Mouse (Mus musculus) heart, postnatal 10 days (tissue): ENCODE results near the gene Dph5. TPM values are rescaled to one million over a fixed set of nuclear protein-coding genes. Genes with fewer than 3 reads are reported as not detected.

Source experiments
- microRNA-seq, 2 experiments: library from miRNA; unstranded; fragments of <30 nt; microRNA quantifications; one replicate each; pipeline ENCODE4 v1.2.0; 2022
- total RNA-seq, 2 experiments: library from RNA; stranded (reverse); gene quantifications; 2 replicates each; pipeline ENCODE4 v1.2.3; 2021

Gene Dph5
- total RNA-seq, 2 experiments from 2014 or later, result 9.6 to 9.8 TPM

Small RNA genes within 50 kb of the gene (microRNA-seq; reads per million reads assigned to microRNA genes)
- gene Mir669n, result 0 reads per million in 2 experiments

Other genes starting within 250 kb of the Dph5 start
- gene S1pr1, start 172.8 kb upstream of the Dph5 start, total RNA-seq, result 10 to 100 TPM; 74.8 to 95.8 TPM
- gene Slc30a7, start 119.6 kb downstream of the Dph5 start, total RNA-seq, result 10 to 100 TPM; 24.4 to 29.6 TPM
- gene Extl2, start 119.6 kb downstream of the Dph5 start, total RNA-seq, result 10 to 100 TPM; 16.7 to 18.1 TPM
- gene Vcam1, start 241.9 kb downstream of the Dph5 start, total RNA-seq, result 10 to 100 TPM; 16.5 to 17.6 TPM